Mouse (Mus musculus) bone marrow, adult 2 months (tissue): Measurements from ENCODE around the gene Comp.

Experiments
- CTCF ChIP-seq: fragments of 200-500 bp; IDR thresholded peaks from 2 replicates; pipeline ENCODE4 v1.5.1; 2011; ENCODE audit warnings: low read length, control low read depth; ENCODE audit not compliant: control insufficient read depth, insufficient read depth
- POLR2A ChIP-seq: fragments of 200-500 bp; IDR thresholded peaks from 2 replicates; pipeline ENCODE4 v1.6.1; 2011; ENCODE audit warnings: low read depth, mild to moderate bottlenecking, control low read depth, low read length, borderline replicate concordance; ENCODE audit not compliant: control insufficient read depth

GRCm38 (mm10) chr8:70353194-70353817 is 20.1 kb upstream of the Comp start, which contains the start of gene Upf1:
- TF ChIP-seq POLR2A = peak; percentile 72; the same call in 1 of the 2 replicates
- no peak for TF ChIP-seq CTCF
